Mouse (Mus musculus): ENCODE data around the gene Mfsd8. TPM values are rescaled to one million over a fixed set of nuclear protein-coding genes. Genes with fewer than 3 reads are reported as not detected.
"Not testable (repeated sequence)": the region's sequence is repeated elsewhere in the genome, so short reads cannot be mapped to it uniquely, and the experiment has no call there.

Gene Mfsd8
- total and polyA plus RNA-seq, 3 experiments: 3.8 to 7.7 (median 6.0) TPM

DNA sequence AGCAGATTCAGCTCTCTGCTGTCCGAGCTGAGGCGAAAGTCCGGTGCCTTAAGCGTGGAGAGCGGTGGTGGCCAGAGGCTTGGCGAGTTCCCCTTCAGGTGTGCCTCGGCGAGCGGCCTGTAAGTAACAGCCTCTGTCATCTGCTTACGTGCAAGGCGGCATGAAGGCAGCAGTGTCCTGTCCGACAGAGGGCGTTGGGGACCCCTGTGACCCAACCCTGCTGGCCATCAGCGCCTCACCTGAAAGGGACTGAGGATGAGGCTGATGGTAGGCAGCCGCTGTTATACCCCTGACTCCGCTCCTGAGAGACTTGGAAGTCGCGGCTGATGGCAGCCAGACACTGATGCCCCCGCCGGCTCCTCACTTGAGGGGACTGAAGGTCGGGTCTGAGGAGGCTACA, 332 bp upstream of the Mfsd8 start:
- peak; percentile 44 for DNase-seq (ENCODE audit: extremely low read depth)
- H3K4me1 ChIP-seq (ENCODE audit: control insufficient read depth in 1 of 2, insufficient read depth in 2 of 2); H3K27ac ChIP-seq (ENCODE audit: insufficient read depth, low read depth); in situ Hi-C loops (cut with MboI; ENCODE audit: low pct_ligation_motif_present, low pct_unique_long_range_greater_than_20kb, low sequenced_read_pairs); dilution Hi-C loops (cut with MboI; ENCODE audit: extremely low pct_ligation_motif_present, extremely low pct_unique_long_range_greater_than_20kb, low sequenced_read_pairs); H3K79me2 ChIP-seq (replicated peaks; ENCODE audit: control insufficient read depth, extremely low read depth, insufficient read depth, poor library complexity, severe bottlenecking); H3K27me3 ChIP-seq (replicated peaks); H3K36me3 ChIP-seq (replicated peaks in 1 of 2; ENCODE audit: control insufficient read depth in 1 of 2, insufficient read depth in 1 of 2, low read length in 1 of 2); H3K9me3 ChIP-seq (replicated peaks; ENCODE audit: low read length): not testable (repeated sequence)
- Histone ChIP-seq H3K9ac (ENCODE audit: insufficient read depth, low read depth) (peak overlapping the region; percentile 22), H3K4me3 (replicated peaks in 1 of 3; ENCODE audit: low read depth in 2 of 3, low read length in 2 of 3, poor library complexity in 1 of 3) (peak overlapping the region; percentile 33 to 76 (median 56)), H3K4me2 (ENCODE audit: insufficient read depth, low read depth, poor library complexity, severe bottlenecking) (peak overlapping the region; percentile 27; the same call in 1 of the 2 replicates)
- peak in 1 of 2 experiments; percentile 56; a peak in 2 of 4 replicates for TF ChIP-seq CTCF (conservative IDR thresholded peaks at IDR 0.05 in 1 of 2, IDR thresholded peaks at IDR 0.05 in 1 of 2; ENCODE audit: low read depth in 2 of 2, low read length in 2 of 2)
- peak; percentile 22 for TF ChIP-seq SMC3 (IDR thresholded peaks at IDR 0.05; ENCODE audit: low read depth, low read length)

DNA sequence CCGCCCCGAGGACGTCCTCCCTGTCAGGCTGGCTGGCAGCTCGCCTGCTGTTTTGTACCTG, 101 bp upstream of the Mfsd8 start, which contains the start of gene Abhd18:
Abhd18 (plus strand) TSS at position 14 of the 61 bp plus-strand sequence.
- in situ Hi-C loops (cut with MboI; ENCODE audit: low pct_ligation_motif_present, low pct_unique_long_range_greater_than_20kb, low sequenced_read_pairs); H3K27me3 ChIP-seq (replicated peaks); H3K79me2 ChIP-seq (replicated peaks; ENCODE audit: control insufficient read depth, extremely low read depth, insufficient read depth, poor library complexity, severe bottlenecking); H3K27ac ChIP-seq (ENCODE audit: insufficient read depth, low read depth); H3K36me3 ChIP-seq (replicated peaks in 1 of 2; ENCODE audit: control insufficient read depth in 1 of 2, insufficient read depth in 1 of 2, low read length in 1 of 2); DNase-seq (ENCODE audit: extremely low read depth); H3K9me3 ChIP-seq (replicated peaks; ENCODE audit: low read length); H3K4me1 ChIP-seq (ENCODE audit: control insufficient read depth in 1 of 2, insufficient read depth in 2 of 2); dilution Hi-C loops (cut with MboI; ENCODE audit: extremely low pct_ligation_motif_present, extremely low pct_unique_long_range_greater_than_20kb, low sequenced_read_pairs): not testable (repeated sequence)
- Histone ChIP-seq H3K4me2 (ENCODE audit: insufficient read depth, low read depth, poor library complexity, severe bottlenecking) (peak within 1 kb of the TSS; percentile 75; the same call in 1 of the 2 replicates), H3K4me3 (replicated peaks in 1 of 3; ENCODE audit: low read depth in 2 of 3, low read length in 2 of 3, poor library complexity in 1 of 3) (peak within 1 kb of the TSS; percentile 56 to 76 (median 75)), H3K9ac (ENCODE audit: insufficient read depth, low read depth) (peak within 1 kb of the TSS; percentile 92)

DNA sequence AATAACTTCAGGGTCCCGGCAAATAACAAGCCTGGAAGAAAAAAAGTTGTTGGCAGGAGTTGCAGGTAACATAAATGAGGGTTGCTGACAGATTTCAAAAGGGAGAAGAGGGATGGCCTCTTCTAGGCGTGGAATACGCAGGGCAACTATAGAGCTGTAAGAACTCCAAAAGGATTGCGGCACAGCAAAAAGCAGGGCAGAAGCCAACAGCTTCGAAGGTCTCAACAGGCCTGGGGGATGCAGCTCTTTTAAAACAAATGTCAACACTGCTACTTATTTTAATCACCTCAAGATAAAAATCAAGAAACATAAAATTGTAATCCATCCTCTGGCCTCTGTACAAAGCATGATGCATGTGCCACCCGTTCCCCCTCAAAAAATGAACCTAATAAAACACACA, 1.2 kb downstream of the Mfsd8 start:
- H3K79me2 ChIP-seq (replicated peaks; ENCODE audit: control insufficient read depth, extremely low read depth, insufficient read depth, poor library complexity, severe bottlenecking); in situ Hi-C loops (cut with MboI; ENCODE audit: low pct_ligation_motif_present, low pct_unique_long_range_greater_than_20kb, low sequenced_read_pairs); H3K36me3 ChIP-seq (replicated peaks in 1 of 2; ENCODE audit: control insufficient read depth in 1 of 2, insufficient read depth in 1 of 2, low read length in 1 of 2); H3K27ac ChIP-seq (ENCODE audit: insufficient read depth, low read depth); H3K27me3 ChIP-seq (replicated peaks); H3K4me1 ChIP-seq (ENCODE audit: control insufficient read depth in 1 of 2, insufficient read depth in 2 of 2); H3K9me3 ChIP-seq (replicated peaks; ENCODE audit: low read length); dilution Hi-C loops (cut with MboI; ENCODE audit: extremely low pct_ligation_motif_present, extremely low pct_unique_long_range_greater_than_20kb, low sequenced_read_pairs); DNase-seq (ENCODE audit: extremely low read depth): not testable (repeated sequence)
- Histone ChIP-seq H3K9ac (ENCODE audit: insufficient read depth, low read depth) (peak overlapping the region; percentile 92; the same call in 1 of the 2 replicates), H3K4me2 (ENCODE audit: insufficient read depth, low read depth, poor library complexity, severe bottlenecking) (peak overlapping the region; percentile 75; the same call in 1 of the 2 replicates), H3K4me3 (replicated peaks in 1 of 3; ENCODE audit: low read depth in 2 of 3, low read length in 2 of 3, poor library complexity in 1 of 3) (peak overlapping the region in 1 of 3 experiments; percentile 75)

DNA sequence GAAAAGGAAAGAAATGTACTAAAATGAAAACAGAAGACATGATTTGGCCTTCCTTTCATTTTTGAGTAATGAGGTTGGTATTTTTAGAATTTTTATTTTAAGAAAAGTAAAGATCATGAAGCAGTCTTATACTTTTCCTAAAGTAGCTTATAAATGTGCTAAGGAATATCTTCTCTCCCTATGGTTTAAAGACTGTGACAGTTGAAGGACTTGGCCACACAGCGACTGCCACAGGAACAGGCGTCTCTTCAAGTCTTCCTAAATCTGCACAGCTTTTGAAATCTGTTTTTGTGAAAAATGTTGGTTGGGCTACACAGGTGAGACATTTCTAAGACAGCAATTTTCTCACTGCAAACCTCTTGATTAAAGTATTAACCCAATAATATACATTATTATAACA, 33.4 kb downstream of the Mfsd8 start:
- Histone ChIP-seq H3K79me2 (replicated peaks; ENCODE audit: control insufficient read depth, extremely low read depth, insufficient read depth, poor library complexity, severe bottlenecking) (peaks cover 5% of the 10 kb centered on the region), H3K4me1 (ENCODE audit: control insufficient read depth in 1 of 2, insufficient read depth in 2 of 2) (peaks cover 0 to 4% of the 10 kb centered on the region in 2 experiments; a peak in 1 of 4 replicates), H3K27me3 (replicated peaks) (no peaks in the 10 kb centered on the region), H3K9me3 (replicated peaks; ENCODE audit: low read length) (no peaks in the 10 kb centered on the region), H3K4me3 (replicated peaks in 1 of 3; ENCODE audit: low read depth in 2 of 3, low read length in 2 of 3, poor library complexity in 1 of 3) (no peak overlapping the region), H3K36me3 (replicated peaks in 1 of 2; ENCODE audit: control insufficient read depth in 1 of 2, insufficient read depth in 1 of 2, low read length in 1 of 2) (peaks cover 48 to 82% of the 10 kb centered on the region in 2 experiments), H3K27ac (ENCODE audit: insufficient read depth, low read depth) (no peak overlapping the region), H3K4me2 (ENCODE audit: insufficient read depth, low read depth, poor library complexity, severe bottlenecking) (no peak overlapping the region), H3K9ac (ENCODE audit: insufficient read depth, low read depth) (no peak overlapping the region)
- DNase-seq (ENCODE audit: extremely low read depth): no peak
- TF ChIP-seq JUN (IDR thresholded peaks at IDR 0.05; ENCODE audit: insufficient read depth, low read depth, low read length): no peak
- TF ChIP-seq NELFE (IDR thresholded peaks at IDR 0.05; ENCODE audit: low read depth, low read length): no peak
- no peak for TF ChIP-seq MAFK (IDR thresholded peaks at IDR 0.05; ENCODE audit: insufficient replicate concordance, low read length)
- in situ Hi-C loops (cut with MboI; ENCODE audit: low pct_ligation_motif_present, low pct_unique_long_range_greater_than_20kb, low sequenced_read_pairs): no loop called here
- dilution Hi-C loops (cut with MboI; ENCODE audit: extremely low pct_ligation_motif_present, extremely low pct_unique_long_range_greater_than_20kb, low sequenced_read_pairs): no loop called here
